Mouse (Mus musculus) intestine, embryonic 15.5 days (tissue): ENCODE data around the gene Nptx1. TPM values are rescaled to one million over a fixed set of nuclear protein-coding genes. Genes with fewer than 3 reads are reported as not detected.

Source experiments
- ATAC-seq: fragments of 200-750 bp; cut with Nextera tagmentation; 2 replicates; pipeline ENCODE4 v1.8.0; 2017; ENCODE audit warnings: moderate TSS enrichment, moderate library complexity
- H3K27ac ChIP-seq: fragments of 300-500 bp; sonication (generic); 2 replicates; pipeline ENCODE4 v1.5.1; 2015; ENCODE audit warnings: mild to moderate bottlenecking, inconsistent platforms
- H3K27me3 ChIP-seq: fragments of 300-500 bp; sonication (generic); replicated peaks from 2 replicates; pipeline ENCODE4 v1.6.1; 2015; ENCODE audit warnings: inconsistent platforms
- H3K36me3 ChIP-seq: fragments of 300-500 bp; sonication (generic); 2 replicates; pipeline ENCODE4 v1.6.1; 2015; ENCODE audit warnings: inconsistent platforms
- H3K4me1 ChIP-seq: fragments of 300-500 bp; sonication (generic); replicated peaks from 2 replicates; pipeline ENCODE4 v1.6.1; 2015; ENCODE audit warnings: inconsistent platforms
- H3K4me2 ChIP-seq: fragments of 300-500 bp; sonication (generic); replicated peaks from 2 replicates; pipeline ENCODE4 v1.6.1; 2015; ENCODE audit warnings: mild to moderate bottlenecking, inconsistent platforms
- H3K4me3 ChIP-seq: fragments of 300-500 bp; sonication (generic); replicated peaks from 2 replicates; pipeline ENCODE4 v1.5.1; 2015; ENCODE audit warnings: inconsistent platforms
- H3K9ac ChIP-seq: fragments of 300-500 bp; sonication (generic); 2 replicates; pipeline ENCODE4 v1.6.1; 2015; ENCODE audit warnings: inconsistent platforms
- H3K9me3 ChIP-seq: fragments of 300-500 bp; sonication (generic); 2 replicates; pipeline ENCODE4 v1.6.1; 2016; ENCODE audit warnings: inconsistent platforms
- WGBS: fragments of 180-500 bp; shearing (Covaris S2); methylation state at CpG from one replicate; pipeline ENCODE4 v1.1.7; 2015; 5-methylcytosine and 5-hydroxymethylcytosine counted together
- polyA plus RNA-seq: library from polyadenylated mRNA; unstranded; fragments of >200 nt; fragmentation: Nextera tagmentation; extraction: Ambion mirVana; gene quantifications from 2 replicates; pipeline ENCODE4 v1.2.1, GENCODE M21; 2015

Gene Nptx1
- polyA plus RNA-seq, 1 experiment from 2014 or later: 1.1 TPM

- Histone ChIP-seq H3K4me1 (no peaks in the 10 kb centered on the region), H3K9ac (no peak overlapping the region), H3K9me3 (no peaks in the 10 kb centered on the region), H3K4me2 (no peak overlapping the region), H3K36me3 (no peaks in the 10 kb centered on the region), H3K4me3 (no peak overlapping the region), H3K27me3 (peaks cover 35% of the 10 kb centered on the region), H3K27ac (no peak overlapping the region)
- ATAC-seq: no peak
- WGBS: 28% methylated on average over 14 of the region's 14 CpGs
These were observed 7.6 kb downstream of the Nptx1 start for GRCm38 (mm10) chr11:119539944-119540343.

GRCm38 (mm10) chr11:119533745-119534144 is 13.8 kb downstream of the Nptx1 start:
- Histone ChIP-seq H3K27me3 (no peaks in the 10 kb centered on the region; the same call in 1 of the 2 replicates), H3K4me1 (no peaks in the 10 kb centered on the region), H3K9ac (no peak overlapping the region), H3K9me3 (no peaks in the 10 kb centered on the region), H3K36me3 (no peaks in the 10 kb centered on the region), H3K27ac (no peak overlapping the region), H3K4me3 (no peak overlapping the region), H3K4me2 (no peak overlapping the region)
- ATAC-seq: no peak
- WGBS: 66% methylated on average over 7 of the region's 7 CpGs

DNA sequence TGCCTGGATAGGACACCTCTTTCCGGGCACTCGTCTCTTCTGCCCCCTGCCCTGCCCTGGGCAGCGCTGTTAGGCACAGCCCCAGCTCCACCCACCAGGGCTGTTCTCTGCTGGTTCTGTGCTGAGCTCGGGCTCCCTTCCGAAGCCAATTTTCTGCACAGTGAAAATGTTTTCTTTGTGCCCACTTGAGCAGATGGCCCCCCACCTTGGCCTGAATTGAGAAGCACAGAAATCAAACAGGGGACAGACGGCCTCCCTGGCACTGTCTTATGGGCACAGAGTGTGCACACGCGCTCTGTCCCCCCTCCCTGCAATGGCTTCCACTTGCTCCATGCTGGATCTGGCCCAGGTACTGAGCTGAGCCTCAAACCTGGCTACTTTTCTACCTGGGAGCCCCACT is 15.1 kb downstream of the Nptx1 start:
- no peak for ATAC-seq
- Histone ChIP-seq H3K4me3 (no peak overlapping the region), H3K27ac (no peak overlapping the region), H3K36me3 (no peaks in the 10 kb centered on the region), H3K4me2 (no peak overlapping the region), H3K4me1 (no peaks in the 10 kb centered on the region), H3K9ac (no peak overlapping the region), H3K27me3 (no peaks in the 10 kb centered on the region; the same call in 1 of the 2 replicates), H3K9me3 (no peaks in the 10 kb centered on the region)
- 74% methylated on average over 8 of the region's 8 CpGs for WGBS

GRCm38 (mm10) chr11:119528930-119529329 is 18.6 kb downstream of the Nptx1 start:
- WGBS: 53% methylated on average over 11 of the region's 11 CpGs
- no peaks in the 10 kb centered on the region for H3K9me3 ChIP-seq
- ATAC-seq: no peak

DNA sequence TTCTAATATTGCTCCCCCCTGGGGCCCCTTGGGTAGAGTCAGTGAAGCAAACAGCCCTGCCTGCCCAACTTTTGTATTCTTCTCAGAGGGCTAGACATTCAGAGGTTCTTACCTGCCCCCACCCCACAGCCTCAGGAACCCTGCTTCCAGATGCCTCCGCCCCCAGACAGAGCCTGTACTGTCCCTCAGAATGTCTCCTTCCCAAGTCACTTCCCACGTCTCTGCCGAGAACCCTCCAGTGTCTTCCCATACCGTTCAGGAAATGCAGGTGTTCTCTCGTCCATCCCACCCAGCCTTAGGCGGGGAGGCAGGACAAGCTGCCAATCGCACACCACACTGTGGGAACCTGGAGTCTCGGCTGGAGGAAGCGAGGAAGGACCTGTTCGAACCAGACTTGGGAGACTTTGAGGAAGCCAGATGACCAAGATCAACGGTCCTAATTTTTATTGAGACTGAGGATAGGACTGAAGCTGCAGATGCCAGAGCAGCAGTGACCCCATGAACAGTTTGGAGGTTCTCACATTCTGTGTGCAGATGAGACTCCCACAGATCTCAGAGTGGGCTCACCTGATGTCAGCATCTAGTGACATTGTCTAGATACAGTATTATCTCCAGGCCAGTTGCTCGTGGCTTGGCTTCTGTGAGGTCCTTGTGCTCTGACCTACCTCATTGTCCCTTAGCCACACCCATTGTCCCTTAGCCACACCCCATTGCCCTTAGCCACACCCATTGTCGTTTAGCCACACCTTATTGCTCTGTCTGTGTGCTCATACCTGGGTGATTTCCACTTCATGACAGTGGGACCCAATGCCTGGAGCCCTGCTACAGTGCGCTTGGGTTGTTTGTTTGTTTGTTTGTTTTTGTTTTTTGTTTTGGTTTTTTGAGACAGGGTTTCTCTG is 21.2 kb downstream of the Nptx1 start:
- Histone ChIP-seq H3K9ac (no peak overlapping the region), H3K9me3 (no peaks in the 10 kb centered on the region), H3K4me3 (no peak overlapping the region), H3K27me3 (no peaks in the 10 kb centered on the region), H3K4me1 (peaks cover 3% of the 10 kb centered on the region; the same call in 1 of the 2 replicates), H3K36me3 (no peaks in the 10 kb centered on the region), H3K27ac (no peak overlapping the region), H3K4me2 (no peak overlapping the region)
- WGBS: 74% methylated on average over 14 of the region's 14 CpGs
- ATAC-seq: no peak

More at GRCm38 (mm10) chr11:119528930-119529329, 18.6 kb downstream of the Nptx1 start:
- H3K4me1 ChIP-seq: peaks cover 3% of the 10 kb centered on the region; the same call in 1 of the 2 replicates
- no peak overlapping the region for H3K9ac ChIP-seq
- no peak overlapping the region for H3K4me3 ChIP-seq
- H3K27ac ChIP-seq: no peak overlapping the region
- no peaks in the 10 kb centered on the region for H3K36me3 ChIP-seq
- no peak overlapping the region for H3K4me2 ChIP-seq
- no peaks in the 10 kb centered on the region; the same call in 1 of the 2 replicates for H3K27me3 ChIP-seq

DNA sequence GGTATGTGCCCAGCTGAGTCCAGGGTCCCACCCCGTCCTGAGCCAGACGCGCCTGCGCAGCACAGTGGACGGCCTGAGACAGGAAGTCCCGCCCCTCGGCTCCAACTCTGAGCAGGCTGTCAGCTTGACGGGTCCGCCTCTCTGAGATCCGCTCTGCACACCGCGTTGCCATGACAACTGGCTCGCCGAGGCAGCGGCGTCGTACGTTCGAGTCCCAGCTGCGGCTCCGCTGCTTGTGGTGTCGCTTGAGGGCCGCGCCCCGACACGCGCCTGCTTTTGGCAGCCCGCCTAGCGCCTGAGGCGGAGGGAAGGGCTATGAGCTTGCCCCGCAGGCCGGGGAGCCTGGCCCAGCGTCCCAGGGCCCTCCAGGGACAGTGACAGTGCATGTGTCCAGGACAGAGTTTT is 23.0 kb downstream of the Nptx1 start:
- Histone ChIP-seq H3K4me2 (peak overlapping the region; percentile 73), H3K4me3 (peak overlapping the region; percentile 45), H3K9ac (peak overlapping the region; percentile 51), H3K27ac (no peak overlapping the region), H3K36me3 (no peaks in the 10 kb centered on the region), H3K9me3 (no peaks in the 10 kb centered on the region), H3K27me3 (no peaks in the 10 kb centered on the region), H3K4me1 (peaks cover 10% of the 10 kb centered on the region; the same call in 1 of the 2 replicates)
- peak; percentile 98 for ATAC-seq
- WGBS: 2% methylated on average over 33 of the region's 33 CpGs

DNA sequence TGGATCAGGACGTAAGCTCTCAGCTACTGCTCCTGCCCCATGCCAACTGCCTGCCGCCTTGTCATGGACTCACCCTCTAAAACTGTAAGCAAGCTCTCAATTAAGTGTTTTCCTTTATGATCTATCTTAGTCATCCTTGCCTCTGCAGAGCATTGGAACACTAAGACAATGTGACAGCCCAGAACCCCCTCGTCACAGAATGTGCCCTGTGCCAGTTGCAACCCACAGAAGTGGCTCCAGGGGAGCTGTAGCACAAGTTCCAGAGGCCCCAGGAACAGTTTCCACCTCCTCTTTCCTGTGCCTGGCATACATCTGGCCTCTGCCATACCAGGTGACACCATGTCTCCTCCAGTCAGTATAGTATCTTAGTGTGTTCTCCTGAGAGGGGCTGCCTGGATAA is 24.2 kb downstream of the Nptx1 start:
- H3K4me2 ChIP-seq: no peak overlapping the region
- peaks cover 10% of the 10 kb centered on the region; the same call in 1 of the 2 replicates for H3K4me1 ChIP-seq
- 79% methylated on average over 3 of the region's 3 CpGs for WGBS
- H3K9ac ChIP-seq: no peak overlapping the region
- no peaks in the 10 kb centered on the region for H3K27me3 ChIP-seq
- H3K27ac ChIP-seq: no peak overlapping the region
- no peaks in the 10 kb centered on the region for H3K9me3 ChIP-seq
- H3K4me3 ChIP-seq: no peak overlapping the region
- H3K36me3 ChIP-seq: no peaks in the 10 kb centered on the region
- no peak for ATAC-seq

DNA sequence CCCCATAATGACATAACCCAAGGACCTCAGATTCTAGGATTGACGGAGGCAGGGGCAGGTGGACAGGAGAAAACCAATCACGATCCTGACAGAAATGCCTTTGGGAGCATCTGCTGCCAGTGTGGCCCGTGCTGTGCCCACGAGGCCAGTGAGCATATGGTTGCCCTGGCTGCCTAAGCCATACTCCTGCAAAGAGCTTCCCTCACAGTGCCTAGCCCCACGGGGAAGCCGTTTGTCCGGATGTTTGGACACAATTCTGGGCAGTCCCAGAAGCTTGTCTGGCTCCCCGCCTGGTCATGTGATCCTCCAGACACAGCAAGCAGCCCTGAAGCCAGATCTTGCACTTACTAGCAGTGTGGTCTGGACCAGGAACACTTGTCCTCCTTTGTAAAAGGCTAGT is 24.8 kb downstream of the Nptx1 start:
- WGBS: 63% methylated on average over 8 of the region's 8 CpGs
- H3K27me3 ChIP-seq: peaks cover under 1% of the 10 kb centered on the region; the same call in 1 of the 2 replicates
- no peak overlapping the region for H3K9ac ChIP-seq
- H3K27ac ChIP-seq: no peak overlapping the region
- no peak for ATAC-seq
- H3K9me3 ChIP-seq: no peaks in the 10 kb centered on the region
- H3K36me3 ChIP-seq: no peaks in the 10 kb centered on the region
- H3K4me1 ChIP-seq: peaks cover 10% of the 10 kb centered on the region; the same call in 1 of the 2 replicates
- no peak overlapping the region for H3K4me3 ChIP-seq
- no peak overlapping the region for H3K4me2 ChIP-seq

GRCm38 (mm10) chr11:119521920-119522710 is 25.4 kb downstream of the Nptx1 start:
- Histone ChIP-seq H3K4me3 (no peak overlapping the region), H3K9me3 (no peaks in the 10 kb centered on the region), H3K4me1 (peaks cover 10% of the 10 kb centered on the region; the same call in 1 of the 2 replicates), H3K9ac (no peak overlapping the region), H3K27ac (no peak overlapping the region), H3K4me2 (no peak overlapping the region), H3K27me3 (peaks cover 6% of the 10 kb centered on the region; the same call in 1 of the 2 replicates), H3K36me3 (no peaks in the 10 kb centered on the region)
- no peak for ATAC-seq
- 88% methylated on average over 6 of the region's 6 CpGs for WGBS

DNA sequence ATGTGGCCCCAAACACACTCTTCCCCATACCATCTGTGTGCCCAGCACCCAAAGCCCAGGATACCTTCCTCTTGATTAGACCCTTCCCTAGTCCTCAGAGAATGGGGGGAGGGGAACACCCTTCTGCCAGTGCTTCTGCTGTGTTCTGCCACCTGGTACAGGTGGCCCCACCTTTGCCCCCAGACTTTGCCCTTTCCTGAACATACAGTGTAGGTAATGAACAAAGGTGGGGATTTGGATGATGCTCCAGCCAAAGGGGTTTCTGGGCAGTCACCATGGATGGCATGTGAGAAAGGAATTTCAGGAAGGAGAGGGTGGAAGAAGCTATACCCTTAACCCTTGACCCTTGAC is 26.9 kb downstream of the Nptx1 start:
- no peak overlapping the region for H3K9ac ChIP-seq
- peaks cover 10% of the 10 kb centered on the region; the same call in 1 of the 2 replicates for H3K4me1 ChIP-seq
- peaks cover 8% of the 10 kb centered on the region; the same call in 1 of the 2 replicates for H3K27me3 ChIP-seq
- H3K36me3 ChIP-seq: no peaks in the 10 kb centered on the region
- no peak for ATAC-seq
- no peak overlapping the region for H3K4me3 ChIP-seq
- no peak overlapping the region for H3K4me2 ChIP-seq
- H3K27ac ChIP-seq: no peak overlapping the region
- H3K9me3 ChIP-seq: no peaks in the 10 kb centered on the region

DNA sequence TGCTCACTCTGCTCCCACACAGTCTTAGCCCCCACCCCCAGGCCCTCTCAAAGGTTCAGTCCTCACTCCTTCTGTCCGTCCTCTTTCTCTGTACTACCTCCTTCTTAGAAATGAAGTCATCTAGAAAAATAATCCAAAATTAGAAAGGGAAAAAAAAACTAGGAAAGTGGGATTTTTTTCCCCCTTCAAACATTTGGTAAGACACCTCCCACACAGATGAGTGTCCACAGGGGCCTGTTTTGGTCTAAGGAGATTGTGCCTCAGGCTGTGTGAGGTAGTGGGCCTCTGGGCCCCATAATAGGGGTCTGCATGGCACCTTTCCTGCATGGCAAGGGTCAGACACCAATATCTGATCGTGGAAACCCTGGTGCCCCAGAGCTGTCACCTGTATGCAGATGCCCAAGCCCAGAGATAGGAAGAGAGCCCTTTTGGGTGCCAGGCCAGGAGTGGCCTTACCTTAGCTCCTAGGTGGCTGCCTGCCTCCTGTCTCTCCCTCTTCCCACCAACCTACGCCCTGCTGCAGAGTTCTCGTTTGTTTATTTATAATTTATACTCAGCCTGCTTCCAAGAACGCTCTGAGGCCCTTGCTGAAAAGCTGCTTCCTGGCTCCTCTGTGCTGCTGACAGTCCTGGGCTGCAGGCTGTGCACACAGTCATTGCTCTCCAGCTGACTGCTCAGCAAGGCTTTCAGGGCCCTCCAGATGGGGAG is 27.4 kb downstream of the Nptx1 start:
- H3K36me3 ChIP-seq: no peaks in the 10 kb centered on the region
- H3K27ac ChIP-seq: no peak overlapping the region
- 48% methylated on average over 5 of the region's 5 CpGs for WGBS
- no peak for ATAC-seq
- H3K27me3 ChIP-seq: peaks cover 14% of the 10 kb centered on the region; the same call in 1 of the 2 replicates
- H3K9ac ChIP-seq: no peak overlapping the region
- no peak overlapping the region for H3K4me3 ChIP-seq
- H3K9me3 ChIP-seq: no peaks in the 10 kb centered on the region
- peaks cover 10% of the 10 kb centered on the region; the same call in 1 of the 2 replicates for H3K4me1 ChIP-seq
- no peak overlapping the region for H3K4me2 ChIP-seq

- H3K4me3 ChIP-seq: no peak overlapping the region
- WGBS: 100% methylated on average over 1 of the region's 1 CpGs
These were observed 28.2 kb downstream of the Nptx1 start for GRCm38 (mm10) chr11:119519387-119519786.

More at GRCm38 (mm10) chr11:119519387-119519786, 28.2 kb downstream of the Nptx1 start:
- H3K4me2 ChIP-seq: no peak overlapping the region
- H3K9ac ChIP-seq: no peak overlapping the region
- H3K9me3 ChIP-seq: no peaks in the 10 kb centered on the region
- H3K27me3 ChIP-seq: peaks cover 21% of the 10 kb centered on the region
- no peak for ATAC-seq
- no peak overlapping the region for H3K27ac ChIP-seq
- peaks cover 9% of the 10 kb centered on the region; the same call in 1 of the 2 replicates for H3K4me1 ChIP-seq
- no peaks in the 10 kb centered on the region for H3K36me3 ChIP-seq
